Mouse (Mus musculus) naive thymus-derived CD4-positive, alpha-beta T cell, adult 5 months (primary cell): ENCODE measurements around the gene Angel2. TPM values are rescaled to one million over a fixed set of nuclear protein-coding genes. Genes with fewer than 3 reads are reported as not detected.

Source experiments
- polyA plus RNA-seq: library from polyadenylated mRNA; unstranded; fragments of 100-300 nt; shearing (Covaris generic); gene quantifications from one replicate; pipeline ENCODE4 v1.2.1, GENCODE M21; 2017

The Angel2 gene
- polyA plus RNA-seq: 95.1 TPM

GRCm38 (mm10) chr1:190924812-190925211 is at the start of gene Angel2:
Gene Angel2 (plus strand): TSS chr1:190925112.

GRCm38 (mm10) chr1:190911415-190912123 is 13.3 kb upstream of the Angel2 start, which contains the start of gene Rps6kc1:
Gene Rps6kc1 (minus strand): TSS chr1:190911770.

GRCm38 (mm10) chr1:190979100-190979563 is 54.2 kb downstream of the Angel2 start, which contains the start of gene Vash2:
Gene Vash2 (minus strand): TSS chr1:190979296.

Other genes with a start within 250 kb of the Angel2 start
- 5.4 TPM for gene Rps6kc1, start 13.3 kb upstream of the Angel2 start, polyA plus RNA-seq
- gene Vash2, start 54.2 kb downstream of the Angel2 start, polyA plus RNA-seq: not detected
- 29.0 TPM for gene Flvcr1, start 101.0 kb downstream of the Angel2 start, polyA plus RNA-seq
- gene Spata45, start 111.5 kb downstream of the Angel2 start, polyA plus RNA-seq: not detected
- 7.6 TPM for gene Tatdn3, start 137.8 kb downstream of the Angel2 start, polyA plus RNA-seq
- gene Nsl1, start 137.9 kb downstream of the Angel2 start, polyA plus RNA-seq: 0.72 TPM
- not detected for gene Batf3, start 172.7 kb downstream of the Angel2 start, polyA plus RNA-seq
- not detected for gene Fam71a, start 239.7 kb downstream of the Angel2 start, polyA plus RNA-seq